Mouse (Mus musculus): ENCODE results near the gene 2310057N15Rik. TPM values are rescaled to one million over a fixed set of nuclear protein-coding genes. Genes with fewer than 3 reads are reported as not detected.

The 2310057N15Rik gene
- polyA plus RNA-seq, 1 experiment: not detected

DNA sequence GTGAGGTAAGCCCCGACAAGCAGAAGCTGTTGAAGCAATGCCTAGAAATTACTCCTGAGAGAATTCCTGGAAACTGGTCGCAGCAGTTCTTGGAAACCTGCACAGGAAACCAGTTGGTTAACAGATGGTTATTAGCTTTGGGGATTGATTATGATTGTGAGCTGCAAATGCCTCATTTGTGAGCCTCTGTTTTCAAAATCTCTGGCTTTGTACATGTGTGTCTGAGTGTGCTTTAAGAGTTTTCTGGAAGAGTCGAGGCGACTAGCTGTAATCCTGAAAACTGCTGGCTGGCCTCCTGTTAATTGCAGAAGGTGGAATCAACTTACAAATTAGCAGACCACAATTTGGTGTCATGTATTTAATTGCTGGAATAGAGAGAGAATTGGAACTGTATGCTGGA, 26.1 kb downstream of the 2310057N15Rik start:
- Histone ChIP-seq H3K4me3 (ENCODE audit: control insufficient read depth, insufficient read depth, low read length) (no peak overlapping the region), H3K27ac (ENCODE audit: control insufficient read depth, insufficient read depth, low read length) (no peak overlapping the region), H3K36me3 (ENCODE audit: control insufficient read depth, insufficient read depth, low read length) (no peaks in the 10 kb centered on the region), H3K27me3 (ENCODE audit: control insufficient read depth, insufficient read depth, low read length) (no peaks in the 10 kb centered on the region), H3K4me1 (replicated peaks; ENCODE audit: control insufficient read depth, insufficient read depth, low read length) (no peaks in the 10 kb centered on the region)
- TF ChIP-seq POLR2A (IDR thresholded peaks at IDR 0.05; ENCODE audit: control insufficient read depth, extremely low read depth, insufficient read depth, low read length, poor library complexity): no peak
- no peak for TF ChIP-seq CTCF (IDR thresholded peaks at IDR 0.05; ENCODE audit: borderline replicate concordance, control insufficient read depth, extremely low read depth, insufficient read depth, low read length, poor library complexity)
- 66% methylated on average over 4 of the region's 4 CpGs for WGBS
- no peak for DNase-seq

DNA sequence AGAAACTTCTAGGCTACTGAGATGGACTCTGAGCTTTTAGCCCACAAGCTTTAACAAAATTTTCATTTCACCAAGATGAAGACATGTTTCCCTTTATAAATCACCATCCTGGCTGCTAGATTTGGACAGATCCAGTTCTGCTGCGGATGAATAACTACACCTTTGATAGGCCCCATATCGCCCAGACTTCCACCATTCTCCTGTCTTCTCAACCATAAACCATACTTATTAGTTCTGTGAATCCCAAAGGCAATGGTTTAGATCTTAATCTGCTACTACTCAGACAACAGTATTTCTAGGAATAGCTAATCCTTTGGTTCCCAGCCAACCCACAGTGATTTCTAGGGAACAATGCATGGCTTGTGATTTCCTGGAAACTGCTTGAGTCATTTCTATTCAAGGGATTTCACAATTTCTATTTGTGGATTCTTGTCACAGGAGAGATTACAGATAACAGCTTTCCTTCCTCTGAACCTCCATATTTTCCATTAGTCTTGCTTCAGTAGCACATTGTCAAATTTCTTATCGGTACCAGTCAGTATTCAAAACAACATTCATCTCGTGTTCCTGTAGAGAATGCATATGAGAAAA, 29.2 kb downstream of the 2310057N15Rik start:
- H3K27me3 ChIP-seq (ENCODE audit: control insufficient read depth, insufficient read depth, low read length): no peaks in the 10 kb centered on the region
- no peak for TF ChIP-seq POLR2A (IDR thresholded peaks at IDR 0.05; ENCODE audit: control insufficient read depth, extremely low read depth, insufficient read depth, low read length, poor library complexity)
- no peak for TF ChIP-seq CTCF (IDR thresholded peaks at IDR 0.05; ENCODE audit: borderline replicate concordance, control insufficient read depth, extremely low read depth, insufficient read depth, low read length, poor library complexity)
- H3K4me1 ChIP-seq (replicated peaks; ENCODE audit: control insufficient read depth, insufficient read depth, low read length): no peaks in the 10 kb centered on the region
- 56% methylated on average over 4 of the region's 4 CpGs for WGBS
- DNase-seq: no peak
- H3K4me3 ChIP-seq (ENCODE audit: control insufficient read depth, insufficient read depth, low read length): no peak overlapping the region
- no peak overlapping the region for H3K27ac ChIP-seq (ENCODE audit: control insufficient read depth, insufficient read depth, low read length)
- H3K36me3 ChIP-seq (ENCODE audit: control insufficient read depth, insufficient read depth, low read length): no peaks in the 10 kb centered on the region

DNA sequence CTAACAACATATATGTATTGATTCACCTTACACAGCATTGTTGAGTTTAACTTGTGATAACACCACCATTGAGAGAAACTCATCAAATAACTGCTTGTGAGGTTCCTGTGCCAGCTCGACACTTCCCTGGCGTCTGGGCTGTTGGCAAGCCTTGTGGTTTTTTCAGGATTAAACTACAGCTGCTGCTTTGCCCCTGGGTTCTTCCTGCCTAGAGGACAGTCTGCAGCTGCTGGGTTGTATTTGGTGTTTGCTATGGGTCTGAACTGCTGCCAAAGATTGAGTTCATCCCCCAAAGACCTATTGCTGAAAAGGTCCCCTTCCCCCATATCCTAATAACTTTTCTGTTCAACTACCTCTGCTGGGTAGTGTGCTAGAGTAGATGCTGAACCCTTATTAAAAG, 38.6 kb downstream of the 2310057N15Rik start:
- Histone ChIP-seq H3K4me3 (ENCODE audit: control insufficient read depth, insufficient read depth, low read length) (no peak overlapping the region), H3K36me3 (ENCODE audit: control insufficient read depth, insufficient read depth, low read length) (no peaks in the 10 kb centered on the region), H3K27ac (ENCODE audit: control insufficient read depth, insufficient read depth, low read length) (no peak overlapping the region), H3K4me1 (replicated peaks; ENCODE audit: control insufficient read depth, insufficient read depth, low read length) (no peaks in the 10 kb centered on the region), H3K27me3 (ENCODE audit: control insufficient read depth, insufficient read depth, low read length) (no peaks in the 10 kb centered on the region)
- no peak for DNase-seq
- no peak for TF ChIP-seq CTCF (IDR thresholded peaks at IDR 0.05; ENCODE audit: borderline replicate concordance, control insufficient read depth, extremely low read depth, insufficient read depth, low read length, poor library complexity)
- TF ChIP-seq POLR2A (IDR thresholded peaks at IDR 0.05; ENCODE audit: control insufficient read depth, extremely low read depth, insufficient read depth, low read length, poor library complexity): no peak
- 25% methylated on average over 2 of the region's 2 CpGs for WGBS

DNA sequence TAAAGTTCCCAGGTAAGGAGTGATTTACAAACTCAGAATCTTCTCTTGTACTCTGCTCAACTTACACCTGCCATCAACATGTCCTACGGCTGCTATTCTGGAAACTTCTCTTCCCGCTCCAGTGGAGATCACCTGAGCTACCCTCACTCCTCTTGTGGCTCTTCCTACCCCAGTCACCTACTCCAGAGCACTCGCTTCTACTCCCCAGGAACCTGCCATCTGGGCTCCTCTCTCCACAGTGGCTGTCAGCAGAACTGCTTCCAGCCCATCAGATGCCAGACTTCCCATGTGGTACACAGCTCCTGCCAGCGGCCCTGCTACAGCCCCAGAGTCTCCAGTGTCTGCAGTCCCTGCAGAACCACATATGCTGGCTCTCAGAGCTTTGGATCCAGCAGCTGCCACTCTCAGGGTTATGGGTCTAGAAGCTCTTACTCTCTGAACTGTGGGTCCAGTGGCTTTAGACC, 45.2 kb downstream of the 2310057N15Rik start, which contains the start of gene Krtap13-1:
Krtap13-1 (plus strand) TSS at position 51 of the 464 bp plus-strand sequence.
- 87% methylated on average over 4 of the region's 4 CpGs for WGBS
- H3K27me3 ChIP-seq (ENCODE audit: control insufficient read depth, insufficient read depth, low read length): no peaks in the 10 kb centered on the region
- no peak within 1 kb of the TSS for H3K4me3 ChIP-seq (ENCODE audit: control insufficient read depth, insufficient read depth, low read length)
- H3K36me3 ChIP-seq (ENCODE audit: control insufficient read depth, insufficient read depth, low read length): no peaks in the 10 kb centered on the region
- H3K4me1 ChIP-seq (replicated peaks; ENCODE audit: control insufficient read depth, insufficient read depth, low read length): no peaks in the 10 kb centered on the region
- TF ChIP-seq CTCF (IDR thresholded peaks at IDR 0.05; ENCODE audit: borderline replicate concordance, control insufficient read depth, extremely low read depth, insufficient read depth, low read length, poor library complexity): no peak
- TF ChIP-seq POLR2A (IDR thresholded peaks at IDR 0.05; ENCODE audit: control insufficient read depth, extremely low read depth, insufficient read depth, low read length, poor library complexity): no peak
- no peak for DNase-seq
- no peak within 1 kb of the TSS for H3K27ac ChIP-seq (ENCODE audit: control insufficient read depth, insufficient read depth, low read length)

Other genes starting within 250 kb of the 2310057N15Rik start
- 0.19 TPM in 1 of 2 replicates, not detected in the other for gene Cldn8, start 211.0 kb downstream of the 2310057N15Rik start, polyA plus RNA-seq (2012; rRNA removed)
- gene Krtap24-1, start 161.9 kb downstream of the 2310057N15Rik start, polyA plus RNA-seq (2012; rRNA removed): not detected in 2 replicates
- 0.31 TPM in 1 of 2 replicates, not detected in the other for gene 2310079G19Rik, start 146.5 kb downstream of the 2310057N15Rik start, polyA plus RNA-seq (2012; rRNA removed)
- gene Krtap26-1, start 126.4 kb downstream of the 2310057N15Rik start, polyA plus RNA-seq (2012; rRNA removed): not detected in 2 replicates
- gene Krtap27-1, start 102.5 kb downstream of the 2310057N15Rik start, polyA plus RNA-seq (2012; rRNA removed): not detected in 2 replicates
- not detected in 2 replicates for gene 2310061N02Rik, start 66.2 kb downstream of the 2310057N15Rik start, polyA plus RNA-seq (2012; rRNA removed)
- gene Krtap13-1, start 45.3 kb downstream of the 2310057N15Rik start, polyA plus RNA-seq (2012; rRNA removed): not detected in 2 replicates
- not detected in 2 replicates for gene Krtap13, start 22.6 kb downstream of the 2310057N15Rik start, polyA plus RNA-seq (2012; rRNA removed)
- not detected in 2 replicates for gene 2310034C09Rik, start 15.4 kb downstream of the 2310057N15Rik start, polyA plus RNA-seq (2012; rRNA removed)
- gene Gm5965, start 3.7 kb upstream of the 2310057N15Rik start, polyA plus RNA-seq (2012; rRNA removed): not detected in 2 replicates
- not detected in 2 replicates for gene Gm20741, start 38.0 kb upstream of the 2310057N15Rik start, polyA plus RNA-seq (2012; rRNA removed)
- not detected in 2 replicates for gene Krtap15, start 46.0 kb upstream of the 2310057N15Rik start, polyA plus RNA-seq (2012; rRNA removed)
- not detected in 2 replicates for gene Krtap14, start 51.9 kb upstream of the 2310057N15Rik start, polyA plus RNA-seq (2012; rRNA removed)
- gene Krtap19-1, start 95.2 kb upstream of the 2310057N15Rik start, polyA plus RNA-seq (2012; rRNA removed): not detected in 2 replicates
- not detected in 2 replicates for gene Krtap19-2, start 100.1 kb upstream of the 2310057N15Rik start, polyA plus RNA-seq (2012; rRNA removed)
- gene Krtap19-3, start 103.8 kb upstream of the 2310057N15Rik start, polyA plus RNA-seq (2012; rRNA removed): not detected in 2 replicates
- not detected in 2 replicates for gene Krtap19-4, start 110.9 kb upstream of the 2310057N15Rik start, polyA plus RNA-seq (2012; rRNA removed)
- gene Krtap19-5, start 122.3 kb upstream of the 2310057N15Rik start, polyA plus RNA-seq (2012; rRNA removed): not detected in 2 replicates
- gene Krtap19-9b, start 158.1 kb upstream of the 2310057N15Rik start, polyA plus RNA-seq (2012; rRNA removed): not detected in 2 replicates
- gene Krtap16-3, start 188.7 kb upstream of the 2310057N15Rik start, polyA plus RNA-seq (2012; rRNA removed): not detected in 2 replicates
- not detected in 2 replicates for gene Krtap22-2, start 236.6 kb upstream of the 2310057N15Rik start, polyA plus RNA-seq (2012; rRNA removed)
- gene Gm10229, start 241.1 kb upstream of the 2310057N15Rik start, polyA plus RNA-seq (2012; rRNA removed): not detected in 2 replicates